Mouse (Mus musculus) MEL (cell line): ENCODE measurements around the gene Ndufs4. TPM values are rescaled to one million over a fixed set of nuclear protein-coding genes. Genes with fewer than 3 reads are reported as not detected.

Experiments used
- DNase-seq: peaks from one replicate; pipeline ENCODE4 v3.0.0; 2011; ENCODE audit warnings: low read depth, low spot score
- H3K27ac ChIP-seq: 2 replicates; pipeline ENCODE4 v1.5.1; 2012; ENCODE audit warnings: low read depth, mild to moderate bottlenecking, control low read depth, low read length, moderate library complexity; ENCODE audit not compliant: control insufficient read depth
- H3K27me3 ChIP-seq, 2 experiments: fragments of 150-350 bp in 1 of 2; sonication (generic) in 1 of 2; 2 replicates each; pipeline ENCODE4 v1.6.1; 2012; ENCODE audit warnings: low read length in 2 of 2, mild to moderate bottlenecking in 2 of 2, improper control_type of control experiment in 1 of 2, moderate library complexity in 1 of 2; ENCODE audit not compliant: insufficient read depth in 2 of 2, control insufficient read depth in 1 of 2
- H3K36me3 ChIP-seq, 2 experiments: 2 replicates each; pipeline ENCODE4 v1.6.1; 2012 to 2014; ENCODE audit warnings: low read length in 2 of 2, improper control_type of control experiment in 1 of 2, inconsistent platforms in 1 of 2, mild to moderate bottlenecking in 1 of 2; ENCODE audit not compliant: insufficient read depth in 2 of 2, control insufficient read depth in 1 of 2
- H3K4me1 ChIP-seq, 2 experiments: fragments of 150-350 bp in 1 of 2; sonication (generic) in 1 of 2; 2 replicates each; pipeline ENCODE4 v1.6.1; 2012; ENCODE audit warnings: low read length in 2 of 2, improper control_type of control experiment in 1 of 2, mild to moderate bottlenecking in 1 of 2; ENCODE audit not compliant: insufficient read depth in 2 of 2, control insufficient read depth in 1 of 2
- H3K4me3 ChIP-seq, 2 experiments: fragments of 150-350 bp in 1 of 2; sonication (generic) in 1 of 2; 2 replicates each; pipeline ENCODE4 v1.5.1; 2012; ENCODE audit warnings: low read depth in 2 of 2, low read length in 2 of 2, mild to moderate bottlenecking in 2 of 2, moderate library complexity in 2 of 2, control low read depth in 1 of 2, improper control_type of control experiment in 1 of 2; ENCODE audit not compliant: control insufficient read depth in 1 of 2, insufficient read depth in 1 of 2
- H3K79me2 ChIP-seq: 2 replicates; pipeline ENCODE4 v1.6.1; 2012; ENCODE audit warnings: mild to moderate bottlenecking, low read length, moderate library complexity; ENCODE audit not compliant: control insufficient read depth, poor library complexity, insufficient read depth
- H3K9ac ChIP-seq: 2 replicates; pipeline ENCODE4 v1.6.1; 2012; ENCODE audit warnings: low read depth, mild to moderate bottlenecking, control low read depth, low read length, moderate library complexity; ENCODE audit not compliant: control insufficient read depth, poor library complexity, severe bottlenecking
- H3K9me3 ChIP-seq: fragments of 150-350 bp; sonication (generic); replicated peaks from 2 replicates; pipeline ENCODE4 v1.6.1; 2012; ENCODE audit warnings: mild to moderate bottlenecking, low read length, improper control_type of control experiment, moderate library complexity; ENCODE audit not compliant: insufficient read depth
- BHLHE40 ChIP-seq: IDR thresholded peaks from 2 replicates; pipeline ENCODE4 v1.6.1; 2012; ENCODE audit warnings: low read depth, mild to moderate bottlenecking, inconsistent platforms, low read length, improper control_type of control experiment, borderline replicate concordance
- CHD1 ChIP-seq: IDR thresholded peaks from 2 replicates; pipeline ENCODE4 v1.6.1; 2012; ENCODE audit warnings: low read depth, mild to moderate bottlenecking, inconsistent platforms, low read length, improper control_type of control experiment
- CHD2 ChIP-seq: IDR thresholded peaks from 2 replicates; pipeline ENCODE4 v1.6.1; 2011; ENCODE audit warnings: low read length, improper control_type of control experiment
- E2F4 ChIP-seq: IDR thresholded peaks from 2 replicates; pipeline ENCODE4 v1.6.1; 2011; ENCODE audit warnings: low read depth, low read length, improper control_type of control experiment, borderline replicate concordance
- ELF1 ChIP-seq: IDR thresholded peaks from 2 replicates; pipeline ENCODE4 v1.6.1; 2014; ENCODE audit warnings: low read depth, mild to moderate bottlenecking, inconsistent platforms, low read length, improper control_type of control experiment, moderate library complexity
- EP300 ChIP-seq, 2 experiments: IDR thresholded peaks; 2 replicates each; pipeline ENCODE4 v1.6.1; 2011; ENCODE audit warnings: improper control_type of control experiment in 2 of 2, low read length in 2 of 2, low read depth in 1 of 2, mild to moderate bottlenecking in 1 of 2
- ETS1 ChIP-seq: IDR thresholded peaks from 2 replicates; pipeline ENCODE4 v1.6.1; 2012; ENCODE audit warnings: low read depth, mild to moderate bottlenecking, inconsistent platforms, low read length, improper control_type of control experiment, moderate library complexity
- GATA1 ChIP-seq: IDR thresholded peaks from 2 replicates; pipeline ENCODE4 v1.6.1; 2011; ENCODE audit warnings: low read depth, low read length, improper control_type of control experiment
- MAFK ChIP-seq: IDR thresholded peaks from 2 replicates; pipeline ENCODE4 v1.6.1; 2011; ENCODE audit warnings: low read depth, mild to moderate bottlenecking, low read length, improper control_type of control experiment, borderline replicate concordance
- MAZ ChIP-seq: IDR thresholded peaks from 2 replicates; pipeline ENCODE4 v1.6.1; 2012; ENCODE audit warnings: low read depth, mild to moderate bottlenecking, inconsistent platforms, low read length, improper control_type of control experiment
- MEF2A ChIP-seq: IDR thresholded peaks from 2 replicates; pipeline ENCODE4 v1.6.1; 2014; ENCODE audit warnings: low read depth, mild to moderate bottlenecking, inconsistent platforms, low read length, improper control_type of control experiment; ENCODE audit not compliant: poor library complexity, insufficient replicate concordance, severe bottlenecking; ENCODE audit errors: extremely low read depth
- MYB ChIP-seq: IDR thresholded peaks from 2 replicates; pipeline ENCODE4 v1.6.1; 2011; ENCODE audit warnings: mild to moderate bottlenecking, low read depth, low read length, improper control_type of control experiment
- MYC ChIP-seq: IDR thresholded peaks from 2 replicates; pipeline ENCODE4 v1.6.1; 2011; ENCODE audit warnings: low read depth, mild to moderate bottlenecking, low read length, improper control_type of control experiment, moderate library complexity
- POLR2AphosphoS2 ChIP-seq: IDR thresholded peaks from 2 replicates; pipeline ENCODE4 v1.6.1; 2011; ENCODE audit warnings: low read length, improper control_type of control experiment
- RAD21 ChIP-seq: IDR thresholded peaks from 2 replicates; pipeline ENCODE4 v1.6.1; 2011; ENCODE audit warnings: mild to moderate bottlenecking, low read depth, low read length, improper control_type of control experiment
- SIN3A ChIP-seq: IDR thresholded peaks from 2 replicates; pipeline ENCODE4 v1.6.1; 2012; ENCODE audit warnings: low read length, improper control_type of control experiment, inconsistent platforms
- SMC3 ChIP-seq: IDR thresholded peaks from 2 replicates; pipeline ENCODE4 v1.6.1; 2011; ENCODE audit warnings: low read depth, low read length, improper control_type of control experiment
- TAL1 ChIP-seq: IDR thresholded peaks from 2 replicates; pipeline ENCODE4 v1.6.1; 2012; ENCODE audit warnings: mild to moderate bottlenecking, inconsistent platforms, low read length, moderate library complexity, mixed read lengths
- TBP ChIP-seq: IDR thresholded peaks from 2 replicates; pipeline ENCODE4 v1.8.0; 2011; ENCODE audit warnings: low read depth, low read length, improper control_type of control experiment
- TCF12 ChIP-seq: IDR thresholded peaks from 2 replicates; pipeline ENCODE4 v1.6.1; 2014; ENCODE audit warnings: low read depth, mild to moderate bottlenecking, inconsistent platforms, low read length, improper control_type of control experiment, moderate library complexity
- UBTF ChIP-seq: IDR thresholded peaks from 2 replicates; pipeline ENCODE4 v1.6.1; 2012; ENCODE audit warnings: low read depth, mild to moderate bottlenecking, inconsistent platforms, low read length, improper control_type of control experiment, moderate library complexity, borderline replicate concordance; ENCODE audit not compliant: insufficient read depth
- USF2 ChIP-seq, 2 experiments: IDR thresholded peaks; 2 replicates each; pipeline ENCODE4 v1.6.1; 2011 to 2012; ENCODE audit warnings: improper control_type of control experiment in 2 of 2, low read length in 2 of 2, borderline replicate concordance in 1 of 2, inconsistent platforms in 1 of 2, low read depth in 1 of 2, mild to moderate bottlenecking in 1 of 2; ENCODE audit not compliant: insufficient read depth in 1 of 2
- ZC3H11A ChIP-seq: IDR thresholded peaks from 2 replicates; pipeline ENCODE4 v1.6.1; 2012; ENCODE audit warnings: low read depth, mild to moderate bottlenecking, inconsistent platforms, low read length, improper control_type of control experiment
- ZMIZ1 ChIP-seq: IDR thresholded peaks from 2 replicates; pipeline ENCODE4 v1.6.1; 2012; ENCODE audit warnings: low read depth, mild to moderate bottlenecking, inconsistent platforms, low read length, improper control_type of control experiment, moderate library complexity
- polyA plus RNA-seq, 2 experiments: library from polyadenylated mRNA; stranded (reverse) in 1 of 2; unstranded in 1 of 2; fragments of >175 nt in 1 of 2; fragments of >200 nt in 1 of 2; gene quantifications; 2 replicates each; pipeline versions ENCODE4 v1.2.1 to v1.2.4; 2012; ENCODE audit warnings: low replicate concordance in 2 of 2, low read depth in 1 of 2; ENCODE audit not compliant: insufficient read length in 2 of 2, insufficient read depth in 1 of 2, missing spikeins in 1 of 2
- total RNA-seq: library from RNA; depleted of rRNA; stranded (reverse); fragments of 300-350 nt; gene quantifications from 2 replicates; pipeline ENCODE4 v1.2.3, GENCODE M21; 2012

Ndufs4 gene
- total and polyA plus RNA-seq, 3 experiments = 76.8 to 176 TPM; not detected in 1

- TF ChIP-seq MYC (no peak), ZMIZ1 (no peak), USF2 (IDR thresholded peaks at IDR 0.05; ENCODE audit: borderline replicate concordance in 1 of 2, insufficient read depth in 1 of 2, low read depth in 1 of 2, low read length in 2 of 2) (no peak), MAZ (no peak), GATA1 (no peak), POLR2AphosphoS2 (no peak), CHD1 (no peak)
- Histone ChIP-seq H3K4me1 (peaks cover 2 to 8% of the 10 kb centered on the region in 2 experiments; a peak in 2 of 4 replicates), H3K9ac (no peak overlapping the region), H3K79me2 (no peaks in the 10 kb centered on the region; the same call in 1 of the 2 replicates), H3K4me3 (no peak overlapping the region), H3K27ac (no peak overlapping the region), H3K36me3 (peaks cover 0 to 8% of the 10 kb centered on the region in 2 experiments; a peak in 2 of 4 replicates), H3K9me3 (no peaks in the 10 kb centered on the region), H3K27me3 (no peaks in the 10 kb centered on the region)
- no peak for DNase-seq
Observed at GRCm38 (mm10) chr13:114343001-114343400, 45.1 kb downstream of the Ndufs4 start.

- no peaks in the 10 kb centered on the region; the same call in 1 of the 2 replicates for H3K79me2 ChIP-seq
- no peak overlapping the region for H3K9ac ChIP-seq
- no peaks in the 10 kb centered on the region for H3K27me3 ChIP-seq
- peaks cover 7 to 11% of the 10 kb centered on the region in 2 experiments for H3K4me1 ChIP-seq
- peak; percentile 69 for DNase-seq
- no peak for TF ChIP-seq USF2 (IDR thresholded peaks at IDR 0.05; ENCODE audit: borderline replicate concordance in 1 of 2, insufficient read depth in 1 of 2, low read depth in 1 of 2, low read length in 2 of 2)
- peak; percentile 59 for TF ChIP-seq ETS1
- TF ChIP-seq RAD21 = no peak
- no peak for TF ChIP-seq SMC3
- TF ChIP-seq MEF2A = no peak
- TF ChIP-seq MYC = no peak
- TF ChIP-seq UBTF = no peak
- no peak for TF ChIP-seq ELF1
- TF ChIP-seq CHD2 = no peak
- no peak for TF ChIP-seq TBP
- TF ChIP-seq TCF12 = peak; percentile 36; the same call in 1 of the 2 replicates
- TF ChIP-seq MYB = no peak
- no peak for TF ChIP-seq BHLHE40
- 0 out of 2 replicates have a peak, but pooled peaks have one; percentile 8 for TF ChIP-seq ZC3H11A
- peak; percentile 60 for TF ChIP-seq GATA1
- TF ChIP-seq EP300 (IDR thresholded peaks at IDR 0.05; ENCODE audit: low read depth in 1 of 2, low read length in 2 of 2) = peak; percentile 60; a peak in 3 of 4 replicates
- TF ChIP-seq E2F4 = no peak
- TF ChIP-seq SIN3A = 0 out of 2 replicates have a peak, but pooled peaks have one; percentile 41
- no peak for TF ChIP-seq MAFK
- no peak for TF ChIP-seq TAL1
- TF ChIP-seq, all 39 proteins: peak for 6
- Histone ChIP-seq H3K27ac (peak overlapping the region; percentile 41), H3K36me3 (peaks cover 2 to 16% of the 10 kb centered on the region in 2 experiments; a peak in 3 of 4 replicates), H3K4me3 (no peak overlapping the region), H3K9me3 (no peaks in the 10 kb centered on the region)
Observed at GRCm38 (mm10) chr13:114319835-114320389, 68.1 kb downstream of the Ndufs4 start.
